Mouse (Mus musculus) subcutaneous adipose tissue, adult 2 months (tissue): ENCODE measurements around the gene Gpr84. TPM values are rescaled to one million over a fixed set of nuclear protein-coding genes. Genes with fewer than 3 reads are reported as not detected.

Experiments used
- polyA plus RNA-seq: library from polyadenylated mRNA; depleted of rRNA; stranded (reverse); fragments of >200 nt; gene quantifications from 2 replicates; pipeline ENCODE4 v1.2.3, GENCODE M21; 2012; ENCODE audit warnings: low replicate concordance; rRNA removed

Gene Gpr84
- 0.19 and 0.41 TPM in 2 replicates for polyA plus RNA-seq

GRCm38 (mm10) chr15:103310365-103310910 is at the start of gene Gpr84:
Gpr84 (minus strand) TSS chr15:103310612.

GRCm38 (mm10) chr15:103339961-103340337 is 29.5 kb upstream of the Gpr84 start, which contains the start of gene Zfp385a:
Zfp385a (minus strand) TSS chr15:103340093.

DNA sequence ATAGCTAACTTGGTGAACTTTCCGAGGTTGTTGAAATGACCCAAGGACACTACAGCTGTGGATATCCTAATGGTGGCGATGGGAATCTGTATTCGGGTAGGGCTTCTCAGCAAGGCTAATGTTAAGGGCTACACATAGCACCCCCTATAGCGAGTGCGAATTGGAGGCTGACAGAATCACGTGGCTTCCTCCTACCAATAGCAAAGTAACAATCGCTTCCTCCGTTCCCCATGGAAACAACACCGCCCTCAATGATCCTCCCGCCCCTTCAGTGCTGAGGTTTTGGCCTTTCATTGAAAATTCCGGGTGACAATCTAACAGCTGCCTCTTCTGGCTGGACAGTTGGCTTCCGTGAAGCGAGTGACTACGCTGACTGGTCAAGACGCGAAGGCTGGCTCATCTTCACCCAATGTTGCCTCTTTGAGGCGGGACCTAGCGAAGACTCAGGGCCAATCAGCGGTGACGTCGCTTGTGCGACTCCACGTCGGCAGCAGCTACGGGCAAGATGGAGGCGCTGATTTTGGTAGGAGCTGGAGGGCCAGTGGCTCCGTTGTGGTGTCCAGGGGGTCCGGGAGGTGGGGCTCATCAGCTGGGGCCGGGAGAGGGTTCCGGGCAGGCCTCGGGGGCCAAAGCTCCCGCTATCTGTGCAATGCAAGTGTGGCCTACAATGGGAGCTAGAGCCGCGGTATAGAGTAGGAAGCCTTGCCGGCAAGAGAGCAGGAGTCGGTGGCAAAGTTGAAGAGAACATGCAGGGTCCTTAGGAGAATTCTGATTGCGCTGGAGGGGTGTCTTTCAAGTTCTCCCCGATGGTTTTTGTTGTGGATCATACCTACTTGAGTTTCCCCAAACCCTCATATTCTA is 37.8 kb downstream of the Gpr84 start, which contains the start of gene Copz1:
TSS of gene Copz1 (plus strand) at position 296 of the 861 bp plus-strand sequence.

Other genes with a start within 250 kb of the Gpr84 start
- 18.0 and 24.1 TPM in 2 replicates for gene Smug1, start 143.5 kb downstream of the Gpr84 start, polyA plus RNA-seq
- 15.4 and 25.8 TPM in 2 replicates for gene Cbx5, start 70.8 kb downstream of the Gpr84 start, polyA plus RNA-seq
- gene Hnrnpa1, start 70.2 kb downstream of the Gpr84 start, polyA plus RNA-seq, result 60.9 and 197 TPM in 2 replicates
- 1.7 and 5.1 TPM in 2 replicates for gene Nfe2, start 52.2 kb downstream of the Gpr84 start, polyA plus RNA-seq
- gene Copz1, start 37.9 kb downstream of the Gpr84 start, polyA plus RNA-seq, result 158 and 159 TPM in 2 replicates
- gene Zfp385a, start 29.5 kb upstream of the Gpr84 start, polyA plus RNA-seq, result 28.2 and 49.1 TPM in 2 replicates
- 45.2 and 68.8 TPM in 2 replicates for gene Itga5, start 56.2 kb upstream of the Gpr84 start, polyA plus RNA-seq
- gene Gtsf1, start 119.9 kb upstream of the Gpr84 start, polyA plus RNA-seq, result not detected in 2 replicates
- gene Gtsf2, start 137.9 kb upstream of the Gpr84 start, polyA plus RNA-seq, result not detected in 2 replicates
- gene Nckap1l, start 143.2 kb upstream of the Gpr84 start, polyA plus RNA-seq, result 10.8 and 21.5 TPM in 2 replicates
- 8.1 and 12.7 TPM in 2 replicates for gene Pde1b, start 192.4 kb upstream of the Gpr84 start, polyA plus RNA-seq
- gene Ppp1r1a, start 227.4 kb upstream of the Gpr84 start, polyA plus RNA-seq, result 55.9 and 94.0 TPM in 2 replicates